Mouse (Mus musculus): ENCODE data around the gene Gm33543.

Gene Gm33543

GRCm38 (mm10) chr10:95830891-95831290, 11.8 kb downstream of the Gm33543 start:
- no peak for DNase-seq

- no peak for DNase-seq
Measured at GRCm38 (mm10) chr10:95829471-95829870, 13.3 kb downstream of the Gm33543 start.

DNA sequence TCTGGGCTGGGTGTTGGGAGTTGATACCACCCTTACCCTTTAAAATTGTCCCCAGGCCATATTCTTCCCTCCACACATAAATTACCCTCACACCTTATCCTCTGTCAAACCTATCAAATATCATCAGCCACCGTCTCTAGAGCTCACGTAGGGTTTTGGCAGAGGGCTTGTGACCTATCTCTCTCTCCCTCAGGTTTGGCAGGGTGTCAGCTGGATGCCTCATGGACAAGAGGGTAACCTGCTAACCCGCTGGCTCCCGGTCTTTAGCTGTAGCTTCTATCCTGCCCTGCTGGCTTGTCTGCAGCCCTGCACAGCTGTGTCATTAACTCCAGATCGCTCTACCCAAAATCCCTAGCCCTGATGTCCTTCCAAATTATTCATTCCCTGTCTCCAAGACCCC, 14.4 kb downstream of the Gm33543 start:
- DNase-seq = peak; percentile 16 to 43

DNA sequence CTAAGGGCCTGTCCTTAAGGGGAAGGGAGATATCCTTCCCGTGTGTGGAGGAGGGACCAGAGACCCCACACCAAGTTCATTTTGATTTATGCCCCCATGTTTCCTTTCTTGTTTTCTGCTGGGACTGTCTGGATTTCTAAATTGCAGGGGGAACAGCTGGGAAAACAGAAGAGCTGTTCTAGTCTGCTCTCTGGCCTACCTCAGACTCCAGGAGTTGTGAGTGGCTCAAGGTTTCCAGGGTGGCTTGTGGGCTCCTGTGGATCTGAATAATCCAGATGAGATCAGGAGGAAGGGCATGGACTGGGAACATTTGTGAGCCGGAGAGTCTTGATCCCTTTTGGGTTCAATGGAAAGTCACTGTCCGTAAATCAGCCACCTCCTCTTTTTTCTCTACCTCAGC, 17.1 kb downstream of the Gm33543 start:
- DNase-seq = no peak

DNA sequence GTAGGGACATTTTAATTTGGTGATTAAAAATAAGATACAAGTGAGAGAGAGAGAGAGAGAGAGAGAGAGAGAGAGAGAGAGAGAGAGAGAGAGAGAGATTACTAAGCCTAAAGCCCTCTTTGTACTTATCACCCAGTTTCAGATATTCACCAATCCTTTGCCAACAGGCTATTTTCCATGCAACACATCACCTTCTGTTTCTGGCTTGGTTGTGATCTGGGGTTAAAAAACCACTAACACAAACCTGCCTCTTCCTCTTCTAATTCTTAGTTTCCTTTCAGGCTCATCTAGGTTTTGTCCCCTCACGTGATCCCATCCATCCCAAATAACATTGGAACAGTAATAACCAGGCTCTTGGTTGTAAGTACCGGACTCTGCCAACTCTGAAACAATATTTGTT, 24.2 kb downstream of the Gm33543 start:
- no peak for DNase-seq

GRCm38 (mm10) chr10:95817419-95818161, 25.1 kb downstream of the Gm33543 start:
- peak; percentile 23 to 47 for DNase-seq

GRCm38 (mm10) chr10:95814351-95814750, 28.4 kb downstream of the Gm33543 start:
- DNase-seq = no peak

DNA sequence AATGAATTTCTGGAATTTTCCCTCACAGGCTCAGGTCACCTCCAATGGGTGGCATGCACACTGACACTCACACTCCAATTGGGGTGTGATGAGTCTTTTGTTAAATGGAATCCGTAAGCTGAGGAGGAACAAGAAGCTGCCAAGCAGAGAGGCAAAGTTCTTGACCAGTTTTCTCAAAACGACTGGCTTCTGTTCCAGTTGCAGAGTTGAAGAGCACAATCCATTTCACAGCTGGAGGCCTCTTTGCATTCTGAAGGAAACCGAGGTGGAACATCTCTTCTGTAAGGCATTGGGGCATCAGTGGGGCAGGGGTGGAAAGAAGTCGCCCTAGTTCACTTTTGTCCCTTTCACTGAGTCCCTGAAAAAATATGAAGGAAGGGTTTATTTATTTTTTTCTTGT, 30.9 kb downstream of the Gm33543 start:
- no peak for DNase-seq

DNA sequence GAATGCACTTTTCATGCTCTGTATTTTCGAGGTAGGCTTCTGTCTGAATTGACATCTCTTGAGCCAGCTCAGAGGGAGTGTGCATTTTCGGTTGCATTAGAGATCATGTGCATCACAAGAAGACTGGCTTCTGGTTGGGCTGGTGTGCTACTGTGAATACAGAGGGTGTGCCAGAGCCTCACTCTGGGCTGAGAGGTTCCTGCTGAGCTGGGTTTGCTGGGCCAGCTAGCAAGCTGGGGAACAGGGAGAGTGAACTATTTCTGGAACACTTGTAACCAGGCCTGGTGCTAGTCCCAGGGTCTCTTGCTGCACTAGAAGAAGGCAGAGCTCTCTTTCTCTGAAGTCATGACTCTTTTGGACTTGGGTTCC, 41.3 kb downstream of the Gm33543 start:
- DNase-seq = peak in 1 of 2 experiments; percentile 40

DNA sequence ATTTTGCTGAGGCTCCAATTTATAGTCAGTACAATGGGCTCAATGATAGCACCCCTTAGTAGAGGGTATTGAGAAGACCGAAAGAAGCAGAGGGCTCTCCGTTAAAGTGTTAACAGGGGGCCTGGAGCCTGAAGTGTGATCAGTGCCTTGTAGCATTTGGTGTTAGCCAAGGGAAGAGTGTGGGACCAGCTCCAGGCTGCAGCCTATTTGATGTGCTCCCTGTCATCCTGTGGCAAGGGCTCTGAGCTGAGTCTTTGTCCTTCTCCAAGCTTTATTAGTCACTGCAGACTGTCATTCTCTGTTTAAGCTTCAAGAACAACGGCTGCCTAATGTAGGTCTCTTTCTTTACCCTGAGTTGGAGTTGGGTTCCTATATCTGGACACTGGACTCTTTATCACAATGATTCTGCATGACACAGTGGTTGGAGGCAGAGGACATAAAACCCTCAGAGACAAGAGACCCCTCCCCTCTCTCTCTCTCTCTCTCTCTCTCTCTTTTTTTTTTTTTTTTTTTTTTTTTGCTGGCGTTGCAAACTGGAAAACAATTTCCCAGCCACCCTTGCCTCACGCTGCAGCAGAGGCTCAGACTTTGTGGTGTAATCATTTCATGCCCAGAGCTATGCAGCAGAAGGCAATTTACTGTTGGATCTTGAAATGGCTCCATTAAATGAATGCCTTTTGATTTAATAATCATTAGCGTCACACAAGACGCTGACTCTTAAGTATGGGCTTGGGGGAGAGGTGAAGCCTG, 41.9 kb downstream of the Gm33543 start:
- no peak for DNase-seq

DNA sequence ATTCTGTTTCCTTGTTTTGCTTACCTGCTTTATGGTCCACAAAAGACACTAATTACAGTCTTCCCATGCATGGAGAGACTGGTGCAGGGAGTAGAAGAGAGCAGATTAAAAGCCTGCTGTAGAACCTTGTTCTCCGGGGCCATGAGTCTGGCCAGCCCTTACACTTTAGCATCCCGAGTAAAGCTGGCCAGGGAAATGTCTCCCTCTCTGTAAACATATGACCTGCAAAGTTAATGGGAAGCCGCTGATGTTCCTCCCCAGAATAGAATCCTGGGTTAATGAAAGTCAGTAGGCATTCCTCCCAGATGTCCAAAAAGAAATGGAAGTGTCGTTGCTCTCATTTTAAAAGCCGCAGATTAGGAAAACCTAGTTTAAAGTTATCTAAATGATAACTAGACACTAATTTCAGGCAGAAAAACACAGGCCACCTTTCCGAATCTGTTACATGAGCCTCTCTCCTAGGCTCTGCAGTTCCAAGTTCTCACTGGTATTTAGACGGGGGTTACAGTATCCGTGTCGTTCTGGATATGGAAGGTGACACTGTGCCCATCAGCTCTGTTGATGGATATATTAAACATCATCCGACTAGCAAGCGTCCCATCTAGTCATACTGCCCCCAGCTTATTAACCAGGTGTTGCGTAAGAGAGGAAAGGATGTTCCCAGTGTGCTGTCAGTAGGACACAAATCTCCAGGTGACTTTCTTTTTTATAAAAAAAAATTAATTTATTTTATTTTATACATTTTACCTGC, 44.9 kb downstream of the Gm33543 start:
- DNase-seq = no peak

GRCm38 (mm10) chr10:95795500-95795899, 47.2 kb downstream of the Gm33543 start:
- no peak for DNase-seq

- no peak for DNase-seq
Measured at GRCm38 (mm10) chr10:95794706-95795105, 48.0 kb downstream of the Gm33543 start.

DNA sequence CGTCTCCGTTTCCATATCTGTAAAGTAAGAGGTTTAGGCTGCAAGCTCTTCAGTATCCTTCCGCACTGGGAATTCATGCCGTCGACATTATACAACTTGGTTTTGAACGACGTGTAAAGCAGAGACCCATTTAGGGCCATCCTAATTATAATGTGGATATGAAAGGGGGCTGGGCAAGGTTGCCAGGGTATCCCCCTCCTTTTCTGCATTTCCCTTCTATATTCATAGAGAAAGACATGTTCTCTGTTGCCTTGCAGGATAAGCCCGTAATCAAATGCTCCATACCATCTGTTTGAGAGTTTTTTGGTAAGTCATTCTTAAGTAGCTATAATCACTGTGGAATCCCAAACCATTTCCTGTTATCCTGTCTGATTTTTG, 51.3 kb downstream of the Gm33543 start:
- DNase-seq = no peak

DNA sequence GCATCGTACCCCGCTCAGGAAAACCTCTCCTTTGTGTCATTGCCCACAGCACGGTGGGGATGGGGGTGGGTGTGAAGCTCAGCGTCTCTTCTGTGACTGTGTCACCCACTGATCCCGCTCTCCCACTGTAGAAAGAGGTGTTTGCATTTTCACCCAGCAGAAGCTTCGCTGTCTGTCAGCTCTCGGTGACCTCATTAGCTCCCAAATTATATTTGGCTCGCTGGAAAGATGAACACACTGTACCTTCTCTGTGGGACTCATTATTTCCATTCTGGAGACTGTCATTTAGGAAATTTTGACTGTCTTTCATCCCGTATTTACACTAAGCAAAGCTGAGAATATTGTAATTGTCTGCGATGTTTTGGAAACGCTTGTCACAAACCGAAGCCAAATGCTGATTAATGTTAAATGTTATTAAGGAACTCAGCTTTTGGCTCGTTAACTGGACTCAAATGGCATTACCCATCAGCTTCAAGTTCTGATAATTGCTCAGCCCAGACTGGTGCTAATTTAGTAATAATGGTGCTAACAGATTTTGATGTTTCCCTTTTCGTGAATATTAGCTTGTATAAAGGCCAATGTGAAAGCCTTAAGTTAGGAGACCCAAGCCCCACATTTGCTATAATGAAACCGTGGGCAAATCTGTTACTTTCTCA, 51.8 kb downstream of the Gm33543 start:
- DNase-seq = no peak

DNA sequence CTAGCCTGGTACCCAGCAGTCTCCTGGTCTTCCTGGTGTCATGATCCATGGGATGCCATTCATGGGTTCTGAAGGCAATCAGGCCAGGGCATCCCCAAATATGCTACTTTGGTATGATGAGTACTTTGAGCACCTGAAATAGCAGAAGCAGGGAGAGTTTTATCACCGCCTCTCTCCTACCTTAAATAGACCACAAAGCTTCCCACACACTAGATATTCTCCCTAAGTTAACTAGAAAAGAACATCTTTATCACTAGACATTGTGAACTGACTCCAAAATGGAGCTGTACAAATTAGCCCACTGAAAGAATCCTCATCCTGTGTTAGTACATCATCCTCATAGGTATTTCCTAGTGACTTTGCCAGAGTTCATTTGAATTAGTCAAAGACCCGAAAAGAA, 55.6 kb downstream of the Gm33543 start:
- DNase-seq = no peak

- DNase-seq = no peak
Measured at GRCm38 (mm10) chr10:95784837-95785236, 57.9 kb downstream of the Gm33543 start.

- no peak for DNase-seq
Measured at GRCm38 (mm10) chr10:95780881-95781600, 61.7 kb downstream of the Gm33543 start.

DNA sequence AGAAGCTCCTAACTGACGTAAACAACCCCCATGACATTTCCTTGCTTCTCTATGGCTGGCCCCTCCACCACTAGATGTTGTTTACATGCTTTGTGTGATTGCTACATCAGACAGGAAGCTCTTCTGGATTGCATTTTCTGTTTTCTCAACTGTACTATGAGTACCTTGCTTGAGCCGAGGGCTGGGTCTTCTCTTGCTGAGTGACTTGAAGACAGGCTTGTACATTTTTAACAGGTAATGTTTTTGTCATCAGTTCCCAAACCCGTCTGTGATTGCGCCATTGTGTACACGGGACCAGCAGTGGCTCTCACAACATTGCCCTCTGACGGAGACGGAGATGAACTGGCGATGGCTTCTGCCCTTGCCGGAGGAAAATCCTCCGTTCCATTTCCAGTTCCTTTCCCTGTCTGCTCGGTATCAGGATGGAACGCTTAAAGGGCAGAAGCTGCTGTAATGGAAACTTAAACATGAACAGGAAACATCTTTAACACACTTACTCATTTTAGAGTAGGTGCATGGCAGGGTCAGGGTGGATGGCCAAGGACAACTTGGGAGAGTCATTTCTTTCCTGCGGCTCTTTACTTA, 62.8 kb downstream of the Gm33543 start:
- DNase-seq = peak; percentile 29 to 58

- DNase-seq = peak; percentile 42 to 63
Measured at GRCm38 (mm10) chr10:95778622-95779021, 64.1 kb downstream of the Gm33543 start.

GRCm38 (mm10) chr10:95777701-95778320, 64.9 kb downstream of the Gm33543 start:
- peak; percentile 49 to 78 for DNase-seq

- no peak for DNase-seq
Measured at GRCm38 (mm10) chr10:95777071-95777470, 65.7 kb downstream of the Gm33543 start.
